Mouse (Mus musculus): Measurements from ENCODE around the gene Hfm1. TPM values are rescaled to one million over a fixed set of nuclear protein-coding genes. Genes with fewer than 3 reads are reported as not detected.

Hfm1 gene
- 6.6 and 8.2 TPM in 2 replicates for polyA plus RNA-seq (2012; rRNA removed)

GRCm38 (mm10) chr5:106925488-106926368 is at the start of gene Hfm1:
TSS of gene Hfm1 (minus strand) at chr5:106926321.

GRCm38 (mm10) chr5:106963584-106964512 is 37.7 kb upstream of the Hfm1 start, which contains the start of gene Cdc7:
TSS of gene Cdc7 (plus strand) at chr5:106964322.

Other genes starting within 250 kb of the Hfm1 start
- 39.5 and 44.9 TPM in 2 replicates for gene Zfp644, start 229.0 kb downstream of the Hfm1 start, polyA plus RNA-seq (2012; rRNA removed)
- gene Cdc7, start 38.0 kb upstream of the Hfm1 start, polyA plus RNA-seq (2012; rRNA removed), result 65.2 and 66.5 TPM in 2 replicates